8 mouse cellular contexts compared by ENCODE assay signal in genomic region chr8:64206411-64206861, GRCm38 (mm10). TPM values are rescaled to one million over a fixed set of nuclear protein-coding genes. Genes with fewer than 3 reads are reported as not detected.
DNase-seq lines count a peak whose midpoint lies in the region; ATAC-seq and TF ChIP-seq lines count a peak whose summit lies in the region.

No protein-coding gene starts in this region.

- 1% methylated on average over 12 of the region's 12 CpGs for WGBS in forebrain, embryonic 16.5 days

- intact Hi-C loops in left cerebral cortex, adult 2 months (cut with DNase I): loop anchor here (5.0 to 10.0 kb wide), 2 partner anchors 182 to 341 kb away; no protein-coding TSS in a partner anchor

- peak; percentile 54 for ATAC-seq in forebrain, embryonic 16.5 days
- peak; percentile 57 to 71 for ATAC-seq in hematopoietic stem cell, adult 5-6 weeks (replicated peaks in 1 of 2; ENCODE audit: insufficient read depth in 1 of 2, low FRiP score in 2 of 2, low TSS enrichment in 1 of 2, low read depth in 1 of 2, poor library complexity in 2 of 2, severe bottlenecking in 2 of 2)

- H3K4me3 ChIP-seq in forebrain, embryonic 16.5 days (replicated peaks; ENCODE audit: low read length): peak overlapping the region; percentile 76
- H3K4me3 ChIP-seq in left cerebral cortex, adult 2 months: peak overlapping the region; percentile 69

- TF ChIP-seq CTCF in left cerebral cortex, adult 2 months (IDR thresholded peaks at IDR 0.05): peak; percentile 30

- no peaks in the 10 kb centered on the region for H3K9me3 ChIP-seq in forebrain, embryonic 16.5 days (ENCODE audit: control insufficient read depth, low read length)

- H3K4me2 ChIP-seq in forebrain, embryonic 16.5 days (ENCODE audit: low read length): peak overlapping the region; percentile 100

- peaks cover 20% of the 10 kb centered on the region for H3K4me1 ChIP-seq in forebrain, embryonic 16.5 days (replicated peaks; ENCODE audit: control insufficient read depth, insufficient read depth, low read length)

- no peaks in the 10 kb centered on the region for H3K36me3 ChIP-seq in forebrain, embryonic 16.5 days (ENCODE audit: control insufficient read depth, insufficient read depth)

- peaks cover 7% of the 10 kb centered on the region for H3K27me3 ChIP-seq in forebrain, embryonic 16.5 days (replicated peaks; ENCODE audit: control insufficient read depth, insufficient read depth, low read length)

- H3K27ac ChIP-seq in forebrain, embryonic 16.5 days (ENCODE audit: low read length): no peak overlapping the region
- no peak overlapping the region for H3K27ac ChIP-seq in left cerebral cortex, adult 2 months

- peak; percentile 42 for DNase-seq in ZHBTc4 (ENCODE audit: low read depth, low spot score)
- DNase-seq in cerebellum, adult 18-20 months: peak; percentile 63 to 70
- peak; percentile 29 to 35 for DNase-seq in left cerebral cortex, adult 2 months (ENCODE audit: extremely low spot score in 1 of 2, low spot score in 2 of 2)
- DNase-seq in lung, postnatal 36 days: peak; percentile 38
- peak; percentile 30 for DNase-seq in right cerebral cortex, postnatal 4 days
- no peak for DNase-seq in spleen, postnatal 14 days (ENCODE audit: low spot score in 2 of 2)

- H3K9ac ChIP-seq in forebrain, embryonic 16.5 days (replicated peaks; ENCODE audit: low read depth, low read length): no peak overlapping the region; the same call in 1 of the 2 replicates

RNA-seq across cellular contexts. Expression of gene Tll1, which starts 0.4 kb away (rescaled TPM):
- polyA plus RNA-seq in forebrain, embryonic 16.5 days (2015; fragmentation: Nextera tagmentation; extraction: Ambion mirVana): 1.6 and 1.7 TPM in 2 replicates
- not detected in 2 replicates for total RNA-seq in hematopoietic stem cell, adult 5-6 weeks (2017)
- total RNA-seq in left cerebral cortex, adult 2 months (2021): 1 to 10 TPM; 3.0 TPM

Comparison
In these comparisons a context has a peak if more than half of its experiments do, and no peak if none do; other contexts are left out.
1. DNase-seq: peak in ZHBTc4 (single experiment), cerebellum, adult 18-20 months (2 of 2), left cerebral cortex, adult 2 months (2 of 2), lung, postnatal 36 days (single experiment) and right cerebral cortex, postnatal 4 days (single experiment); none in spleen, postnatal 14 days (0 of 2).